11 mouse cellular contexts compared by ENCODE assay signal in genomic region chr13:60522719-60523450, GRCm38 (mm10).
DNase-seq lines count a peak whose midpoint lies in the region; ATAC-seq and TF ChIP-seq lines count a peak whose summit lies in the region.
"Had no signal": no experiment of that assay in that cellular context is flagged by ENCODE, and none has a peak within 500 bp of the region (broad histone marks: within the 10 kb centered on the region; RNA-seq: fewer than 3 reads in every experiment).

No protein-coding gene starts in this region.

- no peaks in the 10 kb centered on the region for H3K9me3 ChIP-seq in heart, embryonic 10.5 days
- H3K9me3 ChIP-seq in midbrain, embryonic 10.5 days (replicated peaks) = no peaks in the 10 kb centered on the region
- H3K9me3 ChIP-seq: embryonic facial prominence, embryonic 12.5 days; limb, embryonic 15.5 days had no signal

- WGBS in heart, adult 2 months = 32% methylated on average over 8 of the region's 8 CpGs
- WGBS in heart, embryonic 10.5 days = 68% methylated on average over 8 of the region's 8 CpGs
- WGBS in midbrain, embryonic 10.5 days = 82% methylated on average over 8 of the region's 8 CpGs

- 0 out of 2 replicates have a peak, but pooled peaks have one; percentile 55 for TF ChIP-seq EP300 in heart, adult 2 months (IDR thresholded peaks at IDR 0.05; ENCODE audit: insufficient read depth, low read depth, low read length)

- no peaks in the 10 kb centered on the region for H3K79me2 ChIP-seq in heart, adult 2 months (replicated peaks; ENCODE audit: control insufficient read depth, insufficient read depth, low read length)

- no peak for TF ChIP-seq POLR2A in heart, adult 2 months (IDR thresholded peaks at IDR 0.05; ENCODE audit: insufficient read depth, low read depth, low read length)

- no peak overlapping the region for H3K27ac ChIP-seq in heart, adult 2 months
- no peak overlapping the region for H3K27ac ChIP-seq in heart, embryonic 10.5 days
- H3K27ac ChIP-seq in midbrain, embryonic 10.5 days (replicated peaks) = no peak overlapping the region
- H3K27ac ChIP-seq: embryonic facial prominence, embryonic 12.5 days; limb, embryonic 15.5 days had no signal

- DNase-seq in heart, adult 2 months = peak; percentile 22 to 47
- no peak for DNase-seq in heart, embryonic 10.5 days (ENCODE audit: low spot score)
- peak; percentile 92 for DNase-seq in layer of hippocampus, adult 9-11 months
- peak; percentile 37 to 58 for DNase-seq in right cerebral cortex, adult 2 months (ENCODE audit: low spot score in 2 of 2)
- DNase-seq in midbrain, embryonic 10.5 days (ENCODE audit: low spot score) = no peak
- no peak for DNase-seq in cerebellum, adult 9-10 months
- DNase-seq in thymus, postnatal 4 days = no peak
- DNase-seq: kidney, adult 18-20 months had no signal

- TF ChIP-seq CTCF in heart, adult 2 months (IDR thresholded peaks at IDR 0.05) = no peak

- intact Hi-C loops in heart, adult 2 months (cut with DNase I) = loop anchor here (5.0 kb wide), 2 partner anchors 36 to 79 kb away; partner anchors contain the start of gene Dapk1

- H3K27me3 ChIP-seq in heart, adult 2 months (ENCODE audit: control insufficient read depth, insufficient read depth, low read length) = no peaks in the 10 kb centered on the region
- no peaks in the 10 kb centered on the region for H3K27me3 ChIP-seq in heart, embryonic 10.5 days (ENCODE audit: insufficient read depth, poor library complexity, severe bottlenecking)
- no peaks in the 10 kb centered on the region for H3K27me3 ChIP-seq in midbrain, embryonic 10.5 days (ENCODE audit: low read depth, poor library complexity, severe bottlenecking)
- H3K27me3 ChIP-seq: embryonic facial prominence, embryonic 12.5 days; limb, embryonic 15.5 days had no signal

- H3K4me3 ChIP-seq in heart, adult 2 months = no peak overlapping the region
- H3K4me3 ChIP-seq in heart, embryonic 10.5 days = no peak overlapping the region
- H3K4me3 ChIP-seq in midbrain, embryonic 10.5 days = no peak overlapping the region
- H3K4me3 ChIP-seq: embryonic facial prominence, embryonic 12.5 days; limb, embryonic 15.5 days had no signal

- H3K36me3 ChIP-seq in heart, adult 2 months (ENCODE audit: control insufficient read depth, insufficient read depth, low read length) = no peaks in the 10 kb centered on the region
- no peaks in the 10 kb centered on the region for H3K36me3 ChIP-seq in heart, embryonic 10.5 days
- H3K36me3 ChIP-seq in midbrain, embryonic 10.5 days = no peaks in the 10 kb centered on the region
- H3K36me3 ChIP-seq: embryonic facial prominence, embryonic 12.5 days; limb, embryonic 15.5 days had no signal

- peaks cover 2% of the 10 kb centered on the region for H3K4me1 ChIP-seq in heart, adult 2 months (ENCODE audit: control insufficient read depth, insufficient read depth, low read length)
- H3K4me1 ChIP-seq in heart, embryonic 10.5 days = no peaks in the 10 kb centered on the region; the same call in 1 of the 2 replicates
- H3K4me1 ChIP-seq in midbrain, embryonic 10.5 days = no peaks in the 10 kb centered on the region

- ATAC-seq in frontal cortex, adult (ENCODE audit: low TSS enrichment) = peak; percentile 87

- no peak overlapping the region for H3K9ac ChIP-seq in heart, adult 2 months (ENCODE audit: low read depth, low read length)
- H3K9ac ChIP-seq: embryonic facial prominence, embryonic 12.5 days; limb, embryonic 15.5 days had no signal

Comparison
In these comparisons a context has a peak if more than half of its experiments do, and no peak if none do; other contexts are left out.
1. DNase-seq: peak in heart, adult 2 months (2 of 2), layer of hippocampus, adult 9-11 months (single experiment) and right cerebral cortex, adult 2 months (2 of 2); none in heart, embryonic 10.5 days (single experiment), midbrain, embryonic 10.5 days (single experiment), cerebellum, adult 9-10 months (single experiment) and thymus, postnatal 4 days (single experiment).